Mouse (Mus musculus) neural tube, embryonic 12.5 days (tissue): ENCODE results near the gene Lasp1. TPM values are rescaled to one million over a fixed set of nuclear protein-coding genes. Genes with fewer than 3 reads are reported as not detected.

ENCODE experiments used
- ATAC-seq: fragments of 200-750 bp; cut with Nextera tagmentation; 2 replicates; pipeline ENCODE4 v1.8.0; 2017; ENCODE audit warnings: low read depth, mild to moderate bottlenecking, moderate TSS enrichment, moderate library complexity; ENCODE audit not compliant: low FRiP score
- H3K27ac ChIP-seq: fragments of 300-500 bp; sonication (generic); 2 replicates; pipeline ENCODE4 v1.5.1; 2016
- H3K27me3 ChIP-seq: fragments of 300-500 bp; sonication (generic); replicated peaks from 2 replicates; pipeline ENCODE4 v1.6.1; 2016; ENCODE audit warnings: mild to moderate bottlenecking
- H3K36me3 ChIP-seq: fragments of 300-500 bp; sonication (generic); 2 replicates; pipeline ENCODE4 v1.6.1; 2016; ENCODE audit warnings: mild to moderate bottlenecking
- H3K4me1 ChIP-seq: fragments of 300-500 bp; sonication (generic); 2 replicates; pipeline ENCODE4 v1.6.1; 2016
- H3K4me2 ChIP-seq: fragments of 300-500 bp; sonication (generic); replicated peaks from 2 replicates; pipeline ENCODE4 v1.6.1; 2016; ENCODE audit warnings: mild to moderate bottlenecking
- H3K4me3 ChIP-seq: fragments of 300-500 bp; sonication (generic); 2 replicates; pipeline ENCODE4 v1.5.1; 2016
- H3K9ac ChIP-seq: fragments of 300-500 bp; sonication (generic); 2 replicates; pipeline ENCODE4 v1.6.1; 2016; ENCODE audit warnings: mild to moderate bottlenecking
- H3K9me3 ChIP-seq: fragments of 300-500 bp; sonication (generic); 2 replicates; pipeline ENCODE4 v1.6.1; 2016; ENCODE audit warnings: mild to moderate bottlenecking
- WGBS: fragments of 180-500 bp; shearing (Covaris S2); methylation state at CpG from one replicate; pipeline ENCODE4 v1.1.7; 2016; 5-methylcytosine and 5-hydroxymethylcytosine counted together
- polyA plus RNA-seq: library from polyadenylated mRNA; unstranded; fragments of >200 nt; fragmentation: Nextera tagmentation; extraction: Ambion mirVana; gene quantifications from 2 replicates; pipeline ENCODE4 v1.2.1, GENCODE M21; 2016

The Lasp1 gene
- polyA plus RNA-seq, 1 experiment from 2014 or later = 105 TPM

DNA sequence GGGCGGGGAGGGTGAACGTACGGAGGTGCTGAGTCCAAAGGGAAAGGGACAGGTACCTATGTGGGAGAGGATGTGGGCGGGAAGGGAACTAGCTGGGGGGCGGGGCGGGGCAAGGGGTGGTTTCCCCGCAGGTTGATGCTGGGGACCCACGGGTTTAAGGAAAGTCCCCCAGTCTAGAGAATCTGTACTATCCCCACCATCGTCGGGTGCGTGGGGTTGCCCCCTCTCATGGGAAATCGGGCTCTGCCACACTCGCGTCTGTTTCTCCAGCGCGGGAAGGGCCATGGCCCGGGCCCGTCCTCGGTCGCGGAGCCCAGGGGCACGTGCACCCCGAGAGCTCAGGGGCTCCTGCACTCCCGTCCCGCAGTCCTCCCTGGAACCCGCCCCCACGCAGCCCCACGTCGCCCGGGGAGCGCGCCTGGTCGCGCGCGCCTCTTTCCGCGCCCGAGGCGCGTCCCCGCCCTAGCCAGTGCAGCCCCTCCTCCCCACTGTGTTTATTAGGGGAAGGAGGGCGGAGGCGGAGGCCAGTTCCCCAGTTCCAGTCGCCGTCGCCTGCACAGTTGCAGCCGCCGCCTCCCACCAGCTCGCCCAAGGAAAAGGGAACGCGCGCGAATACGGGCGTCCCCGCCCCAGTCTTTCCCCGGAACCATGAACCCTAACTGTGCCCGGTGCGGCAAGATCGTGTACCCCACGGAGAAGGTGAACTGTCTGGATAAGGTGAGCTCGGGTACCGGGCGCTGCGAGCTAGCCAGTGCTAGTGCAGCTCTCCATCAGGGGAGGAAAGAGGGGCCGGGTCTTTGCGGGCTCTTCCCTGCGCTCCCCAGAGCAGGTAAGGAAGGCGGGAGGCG is 570 bp downstream of the Lasp1 start:
- Histone ChIP-seq H3K27me3 (no peaks in the 10 kb centered on the region), H3K4me1 (peaks cover 30% of the 10 kb centered on the region), H3K9me3 (no peaks in the 10 kb centered on the region), H3K36me3 (no peaks in the 10 kb centered on the region), H3K27ac (peak overlapping the region; percentile 88), H3K4me2 (peak overlapping the region; percentile 84), H3K9ac (peak overlapping the region; percentile 81), H3K4me3 (peak overlapping the region; percentile 81)
- peak; percentile 79 for ATAC-seq
- WGBS = under 1% methylated on average over 71 of the region's 71 CpGs

DNA sequence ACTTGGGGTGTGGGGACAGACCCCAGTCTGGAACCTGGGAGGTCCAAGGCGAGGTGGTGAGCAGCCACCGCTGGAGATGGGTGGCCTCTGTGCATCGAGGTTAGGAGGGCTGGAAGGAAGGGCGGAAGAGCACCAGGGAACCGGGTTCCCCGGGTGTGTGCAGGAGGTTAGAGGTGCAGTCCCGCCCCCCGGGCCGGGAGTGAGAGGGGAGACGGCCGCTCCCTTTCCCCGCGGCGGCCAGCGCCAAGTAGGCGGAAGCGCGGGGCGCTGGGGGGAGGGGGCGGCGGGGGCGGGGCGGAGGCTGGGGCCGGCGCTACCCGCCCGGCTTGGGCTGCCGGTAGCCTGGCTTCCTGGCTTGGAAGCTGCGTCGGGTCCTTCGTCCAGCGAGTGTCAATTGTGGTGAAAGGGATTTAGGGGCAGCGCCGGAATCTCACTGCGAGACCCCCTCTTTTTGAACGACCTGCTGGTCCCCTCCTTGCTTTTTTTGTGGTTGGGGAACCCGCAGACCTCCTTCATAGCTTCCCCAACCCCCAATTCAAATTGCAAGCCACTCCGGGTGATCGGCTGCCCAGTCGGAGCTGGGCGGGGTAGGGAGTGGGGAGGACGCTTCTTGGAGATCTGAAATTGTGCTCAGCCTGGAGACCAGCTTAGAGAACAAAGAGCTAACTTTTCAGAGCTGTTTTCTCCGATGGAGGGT is 1.3 kb downstream of the Lasp1 start:
- peak overlapping the region; percentile 88 for H3K27ac ChIP-seq
- no peaks in the 10 kb centered on the region for H3K9me3 ChIP-seq
- H3K27me3 ChIP-seq = no peaks in the 10 kb centered on the region
- ATAC-seq = peak; percentile 48
- H3K4me3 ChIP-seq = peak overlapping the region; percentile 81
- 1% methylated on average over 36 of the region's 43 CpGs for WGBS
- H3K4me2 ChIP-seq = peak overlapping the region; percentile 84
- peaks cover 38% of the 10 kb centered on the region for H3K4me1 ChIP-seq
- no peaks in the 10 kb centered on the region for H3K36me3 ChIP-seq
- peak overlapping the region; percentile 81 for H3K9ac ChIP-seq

DNA sequence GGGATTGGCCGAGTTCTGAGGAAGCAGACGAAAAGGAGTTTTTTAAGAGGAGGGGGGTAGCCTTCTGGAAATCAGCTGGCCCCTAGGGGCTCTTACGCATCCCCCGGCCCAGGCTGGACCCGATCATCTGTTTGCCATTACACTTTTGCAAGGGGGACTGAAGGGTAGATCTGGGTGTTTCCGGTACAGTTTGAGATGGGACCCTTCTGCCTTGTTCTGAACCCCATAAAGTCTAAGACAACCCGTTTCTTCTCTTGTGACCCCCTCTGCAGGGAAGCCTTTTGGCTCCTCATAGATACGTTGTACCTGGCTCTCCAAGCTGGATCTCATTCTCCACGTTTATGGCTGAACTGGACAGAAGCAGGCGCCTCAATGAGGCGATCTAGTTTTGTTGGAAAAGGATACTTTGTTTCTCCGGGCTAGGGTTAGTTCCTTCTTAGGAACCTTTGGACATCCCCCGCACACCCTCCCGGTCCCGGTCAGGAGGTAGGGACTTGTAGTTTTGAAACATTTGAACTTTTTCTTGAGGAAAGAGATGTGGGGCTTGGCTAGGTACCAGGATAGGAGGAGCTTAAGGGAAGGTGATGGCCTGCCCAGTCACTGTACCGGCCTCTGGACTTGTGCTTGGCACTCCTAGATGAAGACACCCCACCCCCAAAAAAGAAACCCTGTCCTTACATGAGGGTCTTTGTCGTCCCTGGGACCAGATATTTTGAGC is 2.0 kb downstream of the Lasp1 start:
- Histone ChIP-seq H3K36me3 (no peaks in the 10 kb centered on the region), H3K27ac (peak overlapping the region; percentile 88), H3K4me1 (peaks cover 45% of the 10 kb centered on the region), H3K4me3 (peak overlapping the region; percentile 81), H3K9ac (peak overlapping the region; percentile 81), H3K9me3 (no peaks in the 10 kb centered on the region), H3K4me2 (peak overlapping the region; percentile 84), H3K27me3 (no peaks in the 10 kb centered on the region)
- ATAC-seq = no peak
- WGBS = 6% methylated on average over 17 of the region's 17 CpGs

GRCm38 (mm10) chr11:97801409-97802193 is 2.8 kb downstream of the Lasp1 start:
- no peaks in the 10 kb centered on the region for H3K36me3 ChIP-seq
- peak overlapping the region; percentile 88; the same call in 1 of the 2 replicates for H3K27ac ChIP-seq
- peaks cover 52% of the 10 kb centered on the region for H3K4me1 ChIP-seq
- WGBS = 22% methylated on average over 8 of the region's 8 CpGs
- peak overlapping the region; percentile 81; the same call in 1 of the 2 replicates for H3K9ac ChIP-seq
- peak overlapping the region; percentile 81 for H3K4me3 ChIP-seq
- no peaks in the 10 kb centered on the region for H3K9me3 ChIP-seq
- H3K4me2 ChIP-seq = peak overlapping the region; percentile 84
- H3K27me3 ChIP-seq = no peaks in the 10 kb centered on the region
- no peak for ATAC-seq

DNA sequence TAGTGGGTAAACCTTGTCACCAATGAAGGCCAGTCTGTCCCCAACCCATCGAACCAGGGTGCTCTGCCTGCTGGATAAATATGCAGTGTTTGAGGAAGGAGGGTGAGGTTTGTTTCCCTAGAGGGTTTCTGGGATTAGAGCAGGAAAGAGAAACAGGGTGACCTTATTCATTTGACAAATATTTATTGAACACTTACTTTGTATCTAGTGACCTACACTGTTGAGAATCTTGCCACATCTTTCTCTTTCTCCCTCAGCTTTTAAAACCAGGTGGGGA is 3.3 kb downstream of the Lasp1 start:
- ATAC-seq = no peak
- Histone ChIP-seq H3K4me1 (peaks cover 56% of the 10 kb centered on the region), H3K36me3 (peaks cover 4% of the 10 kb centered on the region), H3K9ac (no peak overlapping the region), H3K27me3 (no peaks in the 10 kb centered on the region), H3K4me2 (peak overlapping the region; percentile 84), H3K9me3 (no peaks in the 10 kb centered on the region), H3K27ac (no peak overlapping the region), H3K4me3 (peak overlapping the region; percentile 81; the same call in 1 of the 2 replicates)
- WGBS = 56% methylated on average over 1 of the region's 1 CpGs

- Histone ChIP-seq H3K4me3 (no peak overlapping the region), H3K9ac (no peak overlapping the region), H3K4me1 (peaks cover 59% of the 10 kb centered on the region), H3K36me3 (peaks cover 5% of the 10 kb centered on the region), H3K27me3 (no peaks in the 10 kb centered on the region), H3K4me2 (peak overlapping the region; percentile 84), H3K27ac (no peak overlapping the region), H3K9me3 (no peaks in the 10 kb centered on the region)
- no peak for ATAC-seq
- 41% methylated on average over 6 of the region's 6 CpGs for WGBS
Measured at GRCm38 (mm10) chr11:97802495-97802894, 3.7 kb downstream of the Lasp1 start.

DNA sequence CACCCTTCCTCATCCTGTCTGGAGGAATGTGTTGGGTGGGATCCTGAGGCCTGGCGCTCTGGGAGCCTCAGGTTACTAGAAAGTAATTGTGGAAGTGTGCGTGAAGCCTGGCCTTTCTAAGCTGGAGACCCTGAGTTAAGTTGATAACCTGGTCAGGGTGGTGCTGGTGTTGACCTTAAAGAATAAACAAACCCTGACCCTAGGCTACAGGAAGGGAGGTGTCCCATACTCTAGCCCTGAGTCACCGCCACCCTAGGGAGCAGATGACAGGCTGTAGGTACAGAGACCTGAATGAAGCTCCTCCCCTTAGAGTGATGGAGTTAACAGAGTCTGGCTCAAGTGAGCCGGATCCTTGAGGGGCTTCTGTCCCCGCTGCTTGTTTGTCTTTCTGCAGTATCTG is 5.0 kb downstream of the Lasp1 start:
- 83% methylated on average over 5 of the region's 5 CpGs for WGBS
- H3K27me3 ChIP-seq = no peaks in the 10 kb centered on the region
- H3K4me2 ChIP-seq = no peak overlapping the region
- H3K27ac ChIP-seq = no peak overlapping the region
- ATAC-seq = no peak
- no peak overlapping the region for H3K4me3 ChIP-seq
- no peaks in the 10 kb centered on the region for H3K9me3 ChIP-seq
- H3K9ac ChIP-seq = no peak overlapping the region
- H3K36me3 ChIP-seq = peaks cover 16% of the 10 kb centered on the region
- H3K4me1 ChIP-seq = peaks cover 72% of the 10 kb centered on the region

DNA sequence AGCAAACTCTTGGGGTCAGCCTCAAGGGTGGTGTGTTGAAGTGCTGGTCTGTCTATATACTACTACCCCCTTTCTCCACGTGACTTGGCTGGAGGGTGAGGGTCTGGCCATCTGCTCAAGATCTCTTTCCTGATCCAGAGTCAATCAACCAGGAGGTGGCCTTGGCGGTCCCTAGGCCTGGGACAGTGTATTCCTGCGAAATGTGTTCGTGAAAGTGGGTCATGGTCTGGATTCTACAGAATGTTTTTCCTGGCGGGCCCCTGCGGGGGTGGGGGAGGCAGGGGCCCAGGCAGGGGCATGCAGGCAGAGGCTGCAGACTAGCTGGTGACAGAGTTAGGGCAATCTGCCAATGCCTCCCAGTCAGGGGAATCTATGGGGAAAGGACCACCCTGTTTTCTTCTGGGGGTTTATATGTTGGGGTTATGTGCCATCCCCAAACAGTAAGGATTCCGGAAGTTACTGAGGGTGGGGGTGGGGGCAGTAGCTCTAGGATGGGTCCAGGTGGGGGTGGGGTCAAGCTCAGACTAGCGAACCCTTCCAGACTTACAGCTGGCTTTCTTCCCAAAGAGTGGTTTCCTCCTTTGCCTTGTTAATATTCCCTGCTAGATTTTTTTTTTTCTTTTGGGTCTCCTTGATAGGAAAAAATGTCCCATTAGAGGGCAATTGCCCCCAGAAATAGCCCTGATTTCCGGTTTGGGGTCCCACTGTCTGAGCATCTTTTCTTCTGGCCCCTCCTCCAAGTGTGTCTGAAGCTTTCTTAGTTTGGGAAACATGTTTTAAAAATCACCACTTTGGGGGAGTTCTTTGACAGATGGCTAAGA is 6.3 kb downstream of the Lasp1 start:
- 31% methylated on average over 9 of the region's 9 CpGs for WGBS
- Histone ChIP-seq H3K4me3 (no peak overlapping the region), H3K27me3 (no peaks in the 10 kb centered on the region), H3K27ac (no peak overlapping the region), H3K4me1 (peaks cover 79% of the 10 kb centered on the region), H3K4me2 (peak overlapping the region; percentile 47), H3K9ac (no peak overlapping the region), H3K9me3 (no peaks in the 10 kb centered on the region), H3K36me3 (peaks cover 22% of the 10 kb centered on the region)
- ATAC-seq = no peak

GRCm38 (mm10) chr11:97805662-97806612 is 7.1 kb downstream of the Lasp1 start:
- 52% methylated on average over 15 of the region's 15 CpGs for WGBS
- Histone ChIP-seq H3K27ac (0 out of 2 replicates have a peak overlapping the region, but pooled peaks have one; percentile 3), H3K36me3 (peaks cover 22% of the 10 kb centered on the region), H3K4me2 (peak overlapping the region; percentile 47), H3K9me3 (no peaks in the 10 kb centered on the region), H3K27me3 (no peaks in the 10 kb centered on the region), H3K4me1 (peaks cover 79% of the 10 kb centered on the region), H3K9ac (no peak overlapping the region), H3K4me3 (no peak overlapping the region)
- ATAC-seq = peak; percentile 31; the same call in 1 of the 2 replicates

DNA sequence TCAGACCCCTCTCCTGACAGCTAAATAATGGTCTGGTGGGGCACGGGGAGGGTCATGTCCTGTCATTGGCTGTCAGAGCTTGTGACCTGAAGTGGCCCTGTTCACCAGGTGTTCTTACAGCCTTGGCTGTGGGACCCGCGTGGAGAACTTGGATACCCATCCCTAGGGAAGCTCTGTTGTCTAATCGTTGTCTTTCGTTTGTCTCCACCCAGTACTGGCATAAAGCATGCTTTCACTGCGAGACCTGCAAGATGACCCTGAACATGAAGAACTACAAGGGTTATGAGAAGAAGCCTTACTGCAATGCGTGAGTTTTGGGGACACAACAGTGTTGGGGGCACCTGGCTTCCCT is 7.8 kb downstream of the Lasp1 start:
- no peaks in the 10 kb centered on the region for H3K9me3 ChIP-seq
- H3K4me3 ChIP-seq = no peak overlapping the region
- no peak overlapping the region for H3K9ac ChIP-seq
- H3K27ac ChIP-seq = no peak overlapping the region
- H3K4me1 ChIP-seq = peaks cover 79% of the 10 kb centered on the region
- WGBS = 75% methylated on average over 7 of the region's 7 CpGs
- peaks cover 22% of the 10 kb centered on the region for H3K36me3 ChIP-seq
- H3K27me3 ChIP-seq = no peaks in the 10 kb centered on the region
- H3K4me2 ChIP-seq = peak overlapping the region; percentile 47
- no peak for ATAC-seq
